Mouse (Mus musculus): Measurements from ENCODE around the gene Cyb5d1.
"Not testable (repeated sequence)": the region's sequence is repeated elsewhere in the genome, so short reads cannot be mapped to it uniquely, and the experiment has no call there.

The Cyb5d1 gene

GRCm38 (mm10) chr11:69403691-69404594, 8.5 kb upstream of the Cyb5d1 start:
- DNase-seq (ENCODE audit: low spot score), result peak; percentile 52

DNA sequence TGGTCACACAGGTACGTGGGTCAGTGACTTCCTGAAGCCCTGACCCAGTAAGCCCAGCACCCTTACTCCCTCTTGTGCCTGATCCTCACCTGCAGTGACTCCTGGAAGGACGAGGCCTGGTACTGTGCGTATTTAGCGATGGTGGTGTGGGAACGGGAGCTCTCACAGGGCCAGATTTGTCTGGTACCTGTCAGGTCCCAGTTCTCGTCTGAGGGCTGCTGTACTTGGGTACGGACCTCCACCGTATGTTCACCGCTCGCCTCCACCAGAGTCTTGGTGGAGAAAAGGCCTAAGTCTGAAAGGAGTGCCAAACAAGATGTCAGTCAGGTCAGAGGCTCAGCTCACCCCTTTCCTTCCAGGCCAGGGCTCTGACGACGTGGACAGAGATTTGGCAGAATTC, 6.6 kb upstream of the Cyb5d1 start:
- DNase-seq (ENCODE audit: low spot score), result no peak

DNA sequence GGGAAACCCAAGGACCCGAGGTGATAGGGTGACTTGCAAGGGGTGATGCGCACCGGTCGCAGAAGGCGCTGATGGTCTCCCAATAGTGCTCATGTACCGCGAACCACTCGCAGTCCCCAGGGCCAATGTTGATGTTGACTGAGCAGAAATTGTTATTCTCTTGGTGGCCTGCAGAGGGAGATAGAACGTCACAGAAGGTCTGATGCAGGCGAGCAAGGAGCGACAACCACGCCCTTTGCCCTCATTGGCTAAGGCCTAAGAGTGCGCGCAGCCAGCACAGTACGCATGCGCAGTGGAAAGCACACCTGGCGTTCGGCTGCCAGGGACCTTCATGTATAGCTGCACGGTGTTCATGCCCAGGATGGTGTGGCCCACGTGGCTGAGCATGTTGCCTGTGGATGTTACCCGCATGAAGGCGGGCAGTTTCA, 5.8 kb upstream of the Cyb5d1 start:
- peak; percentile 87 for DNase-seq (ENCODE audit: low spot score)

DNA sequence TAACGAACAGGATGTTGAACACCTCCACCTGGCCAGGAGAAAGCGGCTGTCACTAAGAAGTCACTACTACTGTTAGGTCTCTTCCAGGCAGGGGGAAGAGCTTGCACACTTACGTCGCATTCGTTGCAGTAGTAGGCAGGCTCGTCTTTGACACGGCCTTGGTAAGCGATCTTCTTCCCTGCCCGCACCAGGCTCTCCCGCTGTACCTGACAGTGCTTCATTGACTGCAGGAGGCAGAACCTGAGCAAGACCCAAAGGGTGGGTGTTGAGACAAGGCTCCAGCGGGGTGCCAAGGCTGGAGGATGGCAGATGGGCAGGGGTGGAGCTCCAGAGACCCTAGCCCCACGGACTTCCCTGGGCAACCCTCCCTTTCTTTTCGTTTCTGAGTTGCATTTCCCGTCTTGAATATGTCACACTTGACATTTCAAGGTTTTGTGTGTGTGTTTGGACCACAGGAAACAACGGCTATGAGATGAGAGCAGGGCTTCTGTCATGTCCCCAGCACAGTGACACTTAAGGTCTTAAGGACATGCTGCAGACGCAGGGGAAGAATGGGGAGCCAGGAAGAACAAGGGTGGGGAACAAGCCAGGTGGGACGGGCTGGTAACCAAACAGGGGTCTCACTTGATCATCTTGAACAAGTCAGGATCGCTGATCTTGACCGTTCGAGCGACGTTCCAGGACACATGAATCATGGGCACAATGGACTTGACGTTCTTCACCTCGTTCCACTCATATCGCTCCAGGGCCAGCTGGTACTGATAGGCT, 4.8 kb upstream of the Cyb5d1 start:
- no peak for DNase-seq (ENCODE audit: low spot score)

- DNase-seq (ENCODE audit: low spot score), result peak; percentile 59
Observed at GRCm38 (mm10) chr11:69399201-69400082, 4.0 kb upstream of the Cyb5d1 start.

DNA sequence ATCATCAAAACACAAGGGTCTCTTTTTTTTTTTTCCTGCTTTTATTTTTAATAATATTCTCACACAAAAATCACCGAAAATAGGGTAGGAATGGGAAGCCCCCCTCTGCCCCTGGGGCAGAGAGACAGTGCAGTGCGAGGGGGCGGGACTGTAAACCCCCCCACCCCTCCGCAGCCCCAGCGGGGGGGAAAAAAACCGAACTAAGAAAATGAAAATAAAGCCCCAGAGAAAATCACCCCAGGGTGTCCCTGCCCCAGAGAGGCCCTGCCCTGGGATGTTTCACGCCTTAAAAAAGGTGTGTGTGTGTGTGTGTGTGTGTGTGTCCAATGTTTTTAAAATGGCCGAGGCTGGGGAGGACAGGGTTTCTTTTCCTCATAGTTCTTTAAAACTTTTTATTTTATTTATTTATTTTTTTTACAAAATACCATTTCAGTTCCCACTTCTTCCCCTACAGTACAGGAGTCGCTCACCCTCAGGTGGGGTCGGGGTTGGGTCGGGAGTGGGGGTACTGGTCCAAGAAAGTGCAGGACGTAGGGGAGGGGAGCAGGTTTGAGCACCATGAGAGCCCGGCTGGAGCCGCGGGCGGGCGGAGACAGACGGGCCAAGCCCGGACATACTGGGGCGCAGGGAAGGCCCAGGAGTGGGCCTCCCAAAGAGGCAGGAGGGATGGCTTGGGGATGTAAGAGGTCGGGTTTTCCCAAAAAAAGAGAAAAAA, 3.2 kb upstream of the Cyb5d1 start:
- no peak for DNase-seq (ENCODE audit: low spot score)

DNA sequence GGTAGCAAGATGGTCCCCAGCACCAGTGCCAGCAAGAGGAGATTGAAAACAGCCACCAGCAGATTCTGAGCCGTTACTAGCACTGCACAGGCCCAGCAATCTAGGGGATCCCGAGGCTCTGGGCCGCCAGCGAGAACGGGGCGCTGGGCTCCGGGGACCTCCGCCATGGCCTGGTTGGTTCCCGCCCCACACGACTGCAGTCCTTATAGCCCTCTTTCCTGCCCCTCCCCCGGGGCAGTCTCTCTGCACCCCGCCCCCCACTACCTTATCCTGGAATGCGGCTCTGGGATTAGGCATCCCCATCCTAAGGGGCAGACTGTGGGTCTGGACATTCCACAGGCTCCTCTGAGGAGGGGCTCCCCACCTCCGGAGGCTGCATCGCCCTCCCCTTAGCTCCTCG, 2.6 kb upstream of the Cyb5d1 start, which contains the start of gene Tmem88:
Tmem88 (minus strand) TSS at position 176 of the 400 bp plus-strand sequence.
- DNase-seq (ENCODE audit: low spot score), result peak; percentile 63

DNA sequence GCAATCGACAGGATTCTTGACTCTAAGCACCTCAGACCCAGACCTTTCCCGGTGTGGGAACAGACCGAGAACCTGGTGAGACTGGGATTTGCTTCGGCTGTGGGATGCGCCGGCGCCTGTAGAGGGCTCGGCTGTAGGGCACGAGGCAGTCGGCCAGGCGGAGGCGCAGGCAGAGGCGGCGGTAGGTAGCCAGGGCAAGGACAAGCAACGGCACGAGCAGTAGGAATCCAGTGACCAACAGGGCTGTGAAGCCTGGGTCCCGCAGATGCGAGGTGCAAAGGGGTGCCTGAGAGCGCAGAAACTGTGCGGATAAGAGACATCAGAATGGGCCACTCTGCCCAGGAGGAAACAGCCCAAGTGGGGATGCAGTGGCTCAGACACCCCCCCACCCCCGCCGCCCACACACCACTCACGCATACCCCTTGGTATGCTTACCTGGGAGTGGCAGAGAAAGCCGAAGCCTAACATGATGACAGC, 2.2 kb upstream of the Cyb5d1 start:
- peak; percentile 66 for DNase-seq (ENCODE audit: low spot score)

- DNase-seq (ENCODE audit: low spot score), result peak; percentile 57
Observed at GRCm38 (mm10) chr11:69396772-69397171, 1.3 kb upstream of the Cyb5d1 start.

- DNase-seq (ENCODE audit: low spot score), result peak; percentile 91
Observed at GRCm38 (mm10) chr11:69395634-69396373, 373 bp upstream of the Cyb5d1 start.

DNA sequence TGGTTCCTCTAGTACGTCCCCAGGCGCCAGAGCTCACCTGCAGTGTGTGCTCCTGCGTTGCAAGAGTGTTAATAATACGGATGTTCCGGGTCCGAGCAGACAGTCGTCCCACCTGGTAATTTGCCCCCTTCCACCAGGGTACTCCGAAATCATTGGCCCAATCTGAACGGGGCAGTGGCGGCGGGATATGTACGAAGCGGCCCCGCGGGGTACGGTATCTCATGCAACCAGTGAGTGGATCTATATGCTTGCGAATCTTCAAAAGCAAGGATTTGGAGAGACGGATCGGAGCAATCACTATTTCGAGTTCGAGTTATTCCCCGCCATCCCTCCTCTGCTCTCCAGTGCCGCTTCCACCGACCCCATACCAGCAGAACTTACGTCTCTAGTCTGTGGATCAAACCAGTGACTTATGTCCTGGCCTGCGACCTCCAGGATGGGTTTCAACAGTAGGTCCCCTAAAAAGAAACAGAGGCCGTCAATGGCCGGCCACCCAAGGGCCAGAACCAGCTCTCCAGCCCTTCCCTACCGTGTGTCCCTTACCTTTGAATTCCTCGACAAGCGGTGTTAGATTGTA, 752 bp downstream of the Cyb5d1 start:
- not testable (repeated sequence) for DNase-seq (ENCODE audit: low spot score)

- DNase-seq (ENCODE audit: low spot score), result peak; percentile 75
Observed at GRCm38 (mm10) chr11:69390400-69391034, 4.9 kb downstream of the Cyb5d1 start.

DNA sequence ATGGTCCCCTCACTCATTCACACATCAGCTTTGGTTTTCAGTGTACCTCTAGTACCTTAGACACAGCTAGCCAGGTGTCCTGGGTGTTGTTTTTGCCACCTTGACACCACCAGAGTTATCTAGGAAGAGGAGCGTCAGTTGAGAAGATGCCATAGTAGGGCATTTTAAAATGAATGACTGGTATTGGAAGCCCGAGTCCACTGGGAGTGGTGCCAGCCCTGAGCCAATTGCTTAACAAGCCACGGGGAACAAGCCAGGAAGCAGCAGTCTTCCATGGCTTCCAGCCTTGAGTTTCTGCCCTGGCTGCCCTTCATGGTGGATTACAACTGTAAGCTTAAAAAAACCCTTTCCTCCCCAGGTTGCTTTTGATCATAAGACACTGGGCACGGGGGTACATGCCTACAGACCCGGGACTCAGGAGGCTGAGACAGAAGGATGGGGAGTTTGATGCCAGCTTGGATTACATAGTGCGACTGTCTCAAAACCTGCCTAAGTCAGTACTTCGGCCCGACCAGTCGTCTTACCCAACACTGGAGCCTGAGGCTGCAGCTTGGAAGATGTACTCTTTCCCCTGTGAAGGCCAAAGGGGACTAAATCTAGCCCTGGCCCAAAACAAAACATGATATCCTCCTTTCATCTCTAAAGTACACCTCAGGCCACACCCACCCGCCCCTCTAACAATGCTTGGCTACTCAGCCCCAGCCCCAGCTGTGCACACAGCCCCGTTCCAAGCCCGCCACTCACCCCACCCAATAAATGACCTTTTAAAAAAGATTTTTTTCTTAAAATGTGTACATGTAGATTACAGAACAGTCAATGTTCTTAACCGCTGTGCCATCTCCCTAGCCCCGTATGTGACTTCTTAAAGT, 5.7 kb downstream of the Cyb5d1 start:
- peak; percentile 64 for DNase-seq (ENCODE audit: low spot score)

DNA sequence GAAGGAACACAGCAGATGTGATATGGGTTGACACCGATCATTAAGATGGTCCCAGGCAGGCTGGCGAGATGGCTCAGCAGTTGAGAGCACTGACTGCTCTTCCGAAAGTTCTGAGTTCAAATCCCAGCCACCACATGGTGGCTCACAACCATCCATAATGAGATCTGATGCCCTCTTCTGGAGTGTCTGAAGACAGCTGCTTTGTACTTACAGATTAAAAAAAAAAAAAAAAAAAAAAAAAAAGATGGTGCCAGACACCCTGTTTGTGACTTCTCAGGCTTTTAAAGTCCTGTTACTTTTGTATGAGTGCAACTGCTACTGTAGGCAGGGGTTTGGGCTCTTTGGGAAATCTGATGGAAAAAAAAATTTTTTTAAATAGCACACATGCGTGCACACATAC, 6.8 kb downstream of the Cyb5d1 start:
- DNase-seq (ENCODE audit: low spot score), result no peak

- no peak for DNase-seq (ENCODE audit: low spot score)
Observed at GRCm38 (mm10) chr11:69386758-69387157, 8.7 kb downstream of the Cyb5d1 start.

DNA sequence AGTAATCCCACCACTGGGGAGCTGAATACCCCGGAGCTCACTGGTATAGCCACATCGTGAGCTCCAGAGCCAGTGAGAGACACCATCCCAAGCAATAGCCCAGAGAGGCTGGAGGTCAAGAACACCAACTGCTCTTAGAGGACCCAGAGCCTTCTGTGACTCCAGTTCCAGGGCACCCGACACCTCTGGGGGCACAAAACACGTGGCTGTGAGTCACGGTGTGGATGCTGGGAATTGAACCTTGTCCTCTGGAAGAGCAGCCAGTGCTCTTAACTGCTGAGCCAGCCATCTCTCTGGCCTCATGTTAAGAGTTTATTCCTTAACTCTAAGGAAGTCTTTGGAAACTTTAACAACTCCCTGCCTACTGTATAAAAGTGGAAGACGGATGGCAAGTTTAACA, 10.5 kb downstream of the Cyb5d1 start:
- no peak for DNase-seq (ENCODE audit: low spot score)

GRCm38 (mm10) chr11:69382478-69383105, 12.8 kb downstream of the Cyb5d1 start:
- no peak for DNase-seq (ENCODE audit: low spot score)

DNA sequence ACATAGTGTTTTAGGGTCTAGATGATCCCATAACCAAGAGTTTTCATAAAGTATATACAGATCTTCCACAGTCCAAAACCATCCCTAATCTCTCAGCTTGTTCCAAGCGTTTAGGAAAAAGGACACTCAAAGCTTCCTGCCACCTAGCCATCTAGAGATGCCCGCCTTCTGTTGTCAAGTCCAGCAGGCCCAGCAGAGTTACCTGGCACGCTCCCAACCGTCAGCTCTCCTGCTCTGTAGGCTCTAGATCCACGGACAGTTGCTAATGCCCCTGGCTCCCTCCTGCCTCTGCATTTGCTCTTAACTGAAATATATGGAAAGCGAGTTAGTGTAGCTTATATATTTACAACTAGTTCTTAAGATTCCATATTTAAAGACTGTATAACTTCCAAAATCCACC, 14.1 kb downstream of the Cyb5d1 start:
- DNase-seq (ENCODE audit: low spot score), result peak; percentile 60

Data from testis, postnatal 10 days (tissue).